Mouse (Mus musculus) lung, postnatal 0 days (tissue): Measurements from ENCODE around the gene Slc4a4. TPM values are rescaled to one million over a fixed set of nuclear protein-coding genes. Genes with fewer than 3 reads are reported as not detected.

ENCODE experiments used
- ATAC-seq: fragments of 200-750 bp; cut with Nextera tagmentation; 2 replicates; pipeline ENCODE4 v1.8.0; 2017; ENCODE audit warnings: moderate library complexity
- DNase-seq: peaks from one replicate; pipeline ENCODE4 v3.0.0-alpha.2; 2016; ENCODE audit warnings: low spot score
- H3K27ac ChIP-seq: fragments of 300-500 bp; sonication (generic); 2 replicates; pipeline ENCODE4 v1.5.1; 2014; ENCODE audit warnings: antibody characterized with exemption, mild to moderate bottlenecking, low read length, mixed read lengths
- H3K27me3 ChIP-seq: fragments of 300-500 bp; sonication (generic); replicated peaks from 2 replicates; pipeline ENCODE4 v1.6.1; 2014; ENCODE audit warnings: low read length, mixed read lengths; ENCODE audit not compliant: insufficient read depth
- H3K36me3 ChIP-seq: fragments of 300-500 bp; sonication (generic); 2 replicates; pipeline ENCODE4 v1.6.1; 2014; ENCODE audit warnings: low read length, mixed read lengths; ENCODE audit not compliant: insufficient read depth
- H3K4me1 ChIP-seq: fragments of 300-500 bp; sonication (generic); 2 replicates; pipeline ENCODE4 v1.6.1; 2014; ENCODE audit warnings: antibody characterized with exemption, low read depth, low read length, mixed read lengths; ENCODE audit not compliant: insufficient read depth
- H3K4me2 ChIP-seq: fragments of 300-500 bp; sonication (generic); replicated peaks from 2 replicates; pipeline ENCODE4 v1.6.1; 2014; ENCODE audit warnings: low read depth, mild to moderate bottlenecking, low read length, moderate library complexity, mixed read lengths
- H3K4me3 ChIP-seq: fragments of 300-500 bp; sonication (generic); 2 replicates; pipeline ENCODE4 v1.5.1; 2014; ENCODE audit warnings: low read depth, low read length
- H3K9ac ChIP-seq: fragments of 300-500 bp; sonication (generic); replicated peaks from 2 replicates; pipeline ENCODE4 v1.6.1; 2014; ENCODE audit warnings: low read depth, mild to moderate bottlenecking
- H3K9me3 ChIP-seq: fragments of 300-500 bp; sonication (generic); 2 replicates; pipeline ENCODE4 v1.6.1; 2016; ENCODE audit warnings: low read length, mixed read lengths
- CTCF ChIP-seq: IDR thresholded peaks from 2 replicates; pipeline ENCODE4 v1.5.1; 2016; ENCODE audit warnings: antibody characterized with exemption, mild to moderate bottlenecking
- EP300 ChIP-seq: IDR thresholded peaks from 2 replicates; pipeline ENCODE4 v1.6.1; 2016; ENCODE audit warnings: antibody characterized with exemption, mild to moderate bottlenecking, control low read depth
- WGBS: fragments of 180-500 bp; shearing (Covaris S2); extraction: QIAGEN DNeasy Blood & Tissue Kit; methylation state at CpG from one replicate; pipeline ENCODE4 v1.1.7; 2014; 5-methylcytosine and 5-hydroxymethylcytosine counted together
- polyA plus RNA-seq: library from polyadenylated mRNA; unstranded; fragments of >200 nt; fragmentation: Nextera tagmentation; extraction: Ambion mirVana; gene quantifications from 2 replicates; pipeline ENCODE4 v1.2.1, GENCODE M21; 2015

The Slc4a4 gene
- polyA plus RNA-seq = 2.9 and 4.0 TPM in 2 replicates

DNA sequence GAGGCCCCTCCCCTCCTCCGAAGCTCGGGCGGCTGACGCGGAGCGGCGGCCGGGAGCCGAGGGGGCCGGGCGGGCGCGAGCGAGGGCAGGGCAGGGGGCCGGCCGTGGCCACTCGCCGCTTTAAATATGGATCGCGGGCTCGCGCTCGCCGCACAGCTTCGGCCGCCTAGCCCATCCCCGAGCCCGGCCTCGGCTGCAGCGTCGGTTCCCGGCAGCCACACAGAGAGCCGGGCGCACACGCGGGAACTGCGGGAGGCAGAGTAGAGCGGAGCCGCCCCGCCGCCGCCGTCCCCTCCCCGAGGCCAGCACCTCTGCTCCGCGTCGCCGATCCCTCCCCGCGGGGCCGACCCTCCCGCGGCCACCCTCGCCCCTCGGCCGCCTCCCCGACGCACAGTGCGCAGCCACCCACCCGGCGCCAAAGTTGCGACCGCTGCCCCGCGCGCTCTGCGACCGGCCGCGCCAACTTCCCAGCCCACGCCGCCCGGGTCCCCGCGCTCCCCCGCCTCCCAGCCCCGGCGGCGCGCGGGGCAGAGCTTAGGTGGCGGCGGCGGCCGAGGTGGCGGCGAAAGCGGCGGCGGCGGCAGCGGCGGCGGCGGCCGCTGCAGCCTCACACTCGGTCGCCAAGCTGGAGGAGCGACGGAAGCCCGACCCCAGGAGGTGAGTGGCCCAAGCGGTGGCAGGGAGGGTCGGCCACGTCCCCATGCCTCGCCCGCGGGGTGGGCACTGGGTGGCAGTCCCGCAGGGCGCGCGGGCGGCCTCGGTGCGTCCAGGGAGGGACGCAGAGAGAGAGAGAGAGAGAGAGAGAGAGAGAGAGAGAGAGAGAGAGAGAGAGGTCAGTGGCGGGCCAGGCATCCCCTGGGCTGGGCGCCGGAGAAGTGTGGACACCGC is at the start of gene Slc4a4:
Gene Slc4a4, plus strand, starts transcription at position 151 of the 888 bp plus-strand sequence.
- ATAC-seq = peak; percentile 87
- Histone ChIP-seq H3K27ac (peak within 1 kb of the TSS; percentile 75), H3K9ac (peak within 1 kb of the TSS; percentile 52), H3K4me2 (peak within 1 kb of the TSS; percentile 80), H3K4me1 (no peaks in the 10 kb centered on the region), H3K4me3 (peak within 1 kb of the TSS; percentile 79), H3K36me3 (no peaks in the 10 kb centered on the region), H3K9me3 (no peaks in the 10 kb centered on the region), H3K27me3 (no peaks in the 10 kb centered on the region)
- 1% methylated on average over 58 of the region's 119 CpGs for WGBS
- TF ChIP-seq EP300 (no peak), CTCF (no peak)
- peak; percentile 64 for DNase-seq

DNA sequence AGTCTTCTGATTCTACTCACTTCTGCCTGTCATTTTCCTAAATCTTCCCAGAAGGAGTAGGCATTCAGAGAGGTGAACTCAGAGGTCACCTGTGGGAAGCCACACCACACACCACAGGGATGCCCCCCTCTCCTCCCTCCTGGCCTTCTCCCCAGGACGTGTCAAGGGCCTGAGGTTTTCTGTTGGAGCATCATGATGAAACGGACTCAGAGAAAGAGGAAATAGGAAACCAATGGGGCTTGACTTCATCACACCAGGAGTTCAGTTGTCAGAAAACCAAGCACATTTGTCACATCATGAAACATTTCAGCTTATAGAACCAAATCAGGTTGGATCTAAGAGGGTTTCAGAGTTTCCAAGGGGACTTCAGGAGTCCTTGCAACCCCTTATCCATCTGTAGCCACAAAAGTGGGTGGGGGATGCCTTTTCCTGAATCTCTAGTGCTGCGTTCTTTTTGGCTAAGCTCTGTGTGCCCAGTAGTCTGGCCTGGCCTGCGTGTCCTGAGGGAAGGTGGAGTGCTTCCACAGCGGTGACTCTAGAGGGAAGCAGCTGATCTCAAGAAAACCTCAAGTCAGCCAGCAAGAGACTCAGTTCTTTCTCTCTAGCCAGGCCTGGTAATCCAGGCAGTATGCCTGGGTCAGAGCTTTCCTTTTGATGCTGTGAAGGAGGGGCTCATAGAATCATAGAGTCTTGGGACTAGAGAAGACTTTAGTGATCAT is 46.4 kb upstream of the Slc4a4 start:
- Histone ChIP-seq H3K36me3 (no peaks in the 10 kb centered on the region), H3K27ac (no peak overlapping the region), H3K9me3 (no peaks in the 10 kb centered on the region), H3K27me3 (no peaks in the 10 kb centered on the region), H3K9ac (no peak overlapping the region), H3K4me1 (no peaks in the 10 kb centered on the region), H3K4me2 (no peak overlapping the region), H3K4me3 (no peak overlapping the region)
- 72% methylated on average over 5 of the region's 5 CpGs for WGBS
- DNase-seq = no peak
- ATAC-seq = no peak
- TF ChIP-seq CTCF = no peak
- no peak for TF ChIP-seq EP300

DNA sequence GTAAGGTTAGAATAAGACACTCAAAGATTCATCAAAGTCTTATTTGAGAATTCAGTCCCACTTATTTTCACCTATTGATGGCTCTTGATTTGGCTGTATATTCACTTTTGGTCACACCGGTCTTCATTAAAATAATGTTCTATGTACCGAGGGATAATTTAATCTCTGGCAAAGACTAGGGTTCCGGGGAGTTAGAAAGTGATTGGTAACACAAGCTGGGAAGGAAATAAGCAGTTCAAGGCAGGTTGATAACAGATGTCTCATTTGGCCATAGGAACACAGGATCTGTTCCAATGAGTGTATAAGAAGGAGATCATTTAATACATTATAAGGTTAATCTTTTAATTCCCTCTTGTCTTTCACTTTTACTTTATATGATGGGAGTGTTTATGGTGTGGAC is 29.3 kb upstream of the Slc4a4 start:
- ATAC-seq = no peak
- Histone ChIP-seq H3K9ac (no peak overlapping the region), H3K36me3 (no peaks in the 10 kb centered on the region), H3K9me3 (no peaks in the 10 kb centered on the region), H3K4me1 (no peaks in the 10 kb centered on the region), H3K27me3 (no peaks in the 10 kb centered on the region), H3K4me3 (no peak overlapping the region), H3K27ac (no peak overlapping the region), H3K4me2 (no peak overlapping the region)
- WGBS = 92% methylated on average over 3 of the region's 3 CpGs
- DNase-seq = no peak
- TF ChIP-seq CTCF (no peak), EP300 (no peak)

DNA sequence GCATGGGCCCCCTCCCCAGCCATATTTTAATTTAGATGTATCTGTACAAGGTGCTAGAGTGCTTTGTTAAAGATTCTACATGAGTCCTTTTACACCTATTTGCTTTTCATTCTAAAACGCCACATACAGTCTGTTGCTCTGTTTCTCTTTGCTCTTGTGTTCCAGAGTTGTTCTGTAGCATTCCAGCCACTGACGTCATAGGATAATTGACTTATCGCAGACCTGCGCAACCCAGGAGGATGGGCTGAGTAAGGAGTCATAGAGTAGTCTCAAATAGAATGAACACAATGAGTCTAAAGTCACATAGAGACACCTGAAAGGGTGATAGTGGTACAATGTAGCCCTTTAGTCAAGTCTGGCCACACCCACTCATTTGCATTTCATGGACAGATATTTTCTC is 28.8 kb upstream of the Slc4a4 start:
- DNase-seq = no peak
- Histone ChIP-seq H3K9me3 (no peaks in the 10 kb centered on the region), H3K9ac (no peak overlapping the region), H3K27me3 (no peaks in the 10 kb centered on the region), H3K4me1 (no peaks in the 10 kb centered on the region), H3K4me3 (no peak overlapping the region), H3K27ac (no peak overlapping the region), H3K36me3 (no peaks in the 10 kb centered on the region), H3K4me2 (no peak overlapping the region)
- WGBS = 69% methylated on average over 4 of the region's 4 CpGs
- no peak for ATAC-seq
- no peak for TF ChIP-seq EP300
- TF ChIP-seq CTCF = no peak

DNA sequence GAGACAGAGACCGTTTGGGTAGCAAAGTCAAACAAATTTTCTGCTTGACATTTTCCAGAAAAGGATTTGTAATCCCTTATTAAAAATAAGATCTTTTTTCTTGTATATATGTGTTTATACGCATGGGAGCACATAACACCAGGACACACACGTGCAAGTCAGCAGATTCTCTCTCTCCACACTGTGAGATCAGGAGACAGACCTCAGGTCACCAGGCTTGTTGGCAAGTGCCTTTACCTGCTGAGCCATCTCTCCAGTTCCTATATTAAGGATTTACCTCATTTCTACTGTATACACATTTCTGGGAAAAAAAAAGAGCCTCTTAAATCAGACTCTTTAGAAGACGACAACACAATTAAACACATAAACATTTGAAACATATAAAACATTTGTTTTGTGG is 28.4 kb upstream of the Slc4a4 start:
- no peak overlapping the region for H3K9ac ChIP-seq
- 73% methylated on average over 4 of the region's 4 CpGs for WGBS
- DNase-seq (no peak), ATAC-seq (no peak)
- no peak overlapping the region for H3K4me2 ChIP-seq
- no peaks in the 10 kb centered on the region for H3K36me3 ChIP-seq
- H3K27ac ChIP-seq = no peak overlapping the region
- H3K4me1 ChIP-seq = no peaks in the 10 kb centered on the region
- no peaks in the 10 kb centered on the region for H3K27me3 ChIP-seq
- TF ChIP-seq CTCF = no peak
- no peak for TF ChIP-seq EP300
- H3K9me3 ChIP-seq = no peaks in the 10 kb centered on the region
- no peak overlapping the region for H3K4me3 ChIP-seq

DNA sequence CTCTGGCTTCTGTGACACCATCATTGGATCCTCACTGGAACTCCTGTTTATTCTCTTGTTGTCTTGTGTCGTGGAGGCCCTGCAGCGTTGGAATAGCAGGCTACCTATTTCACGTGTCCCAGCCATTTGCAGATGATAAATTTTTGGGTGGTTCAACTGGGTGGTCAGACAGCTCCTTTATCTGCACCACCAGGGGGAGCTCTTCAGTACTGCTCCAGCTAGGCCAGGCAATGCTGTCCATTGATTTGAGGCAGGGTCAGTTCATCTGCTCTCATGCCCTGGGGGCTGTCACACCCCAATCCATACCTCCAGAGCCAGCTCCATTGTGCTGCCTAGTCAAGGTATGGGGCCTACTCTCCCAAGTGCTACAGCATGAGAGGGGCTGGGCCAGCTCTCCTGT is 24.5 kb upstream of the Slc4a4 start:
- WGBS = 60% methylated on average over 3 of the region's 3 CpGs
- H3K4me2 ChIP-seq = no peak overlapping the region
- no peak overlapping the region for H3K9ac ChIP-seq
- no peak for TF ChIP-seq EP300
- peak; percentile 66 for TF ChIP-seq CTCF
- H3K4me3 ChIP-seq = no peak overlapping the region
- H3K27ac ChIP-seq = no peak overlapping the region
- no peaks in the 10 kb centered on the region for H3K4me1 ChIP-seq
- H3K36me3 ChIP-seq = no peaks in the 10 kb centered on the region
- no peak for ATAC-seq
- no peaks in the 10 kb centered on the region for H3K9me3 ChIP-seq
- no peak for DNase-seq
- no peaks in the 10 kb centered on the region for H3K27me3 ChIP-seq
